Mouse (Mus musculus): ENCODE measurements around the gene Lipi. TPM values are rescaled to one million over a fixed set of nuclear protein-coding genes. Genes with fewer than 3 reads are reported as not detected.
A peak's percentile ranks its signal among the peaks of the same experiment; 100 is the strongest.

Gene Lipi
- polyA plus RNA-seq, 1 experiment from 2014 or later = not detected

DNA sequence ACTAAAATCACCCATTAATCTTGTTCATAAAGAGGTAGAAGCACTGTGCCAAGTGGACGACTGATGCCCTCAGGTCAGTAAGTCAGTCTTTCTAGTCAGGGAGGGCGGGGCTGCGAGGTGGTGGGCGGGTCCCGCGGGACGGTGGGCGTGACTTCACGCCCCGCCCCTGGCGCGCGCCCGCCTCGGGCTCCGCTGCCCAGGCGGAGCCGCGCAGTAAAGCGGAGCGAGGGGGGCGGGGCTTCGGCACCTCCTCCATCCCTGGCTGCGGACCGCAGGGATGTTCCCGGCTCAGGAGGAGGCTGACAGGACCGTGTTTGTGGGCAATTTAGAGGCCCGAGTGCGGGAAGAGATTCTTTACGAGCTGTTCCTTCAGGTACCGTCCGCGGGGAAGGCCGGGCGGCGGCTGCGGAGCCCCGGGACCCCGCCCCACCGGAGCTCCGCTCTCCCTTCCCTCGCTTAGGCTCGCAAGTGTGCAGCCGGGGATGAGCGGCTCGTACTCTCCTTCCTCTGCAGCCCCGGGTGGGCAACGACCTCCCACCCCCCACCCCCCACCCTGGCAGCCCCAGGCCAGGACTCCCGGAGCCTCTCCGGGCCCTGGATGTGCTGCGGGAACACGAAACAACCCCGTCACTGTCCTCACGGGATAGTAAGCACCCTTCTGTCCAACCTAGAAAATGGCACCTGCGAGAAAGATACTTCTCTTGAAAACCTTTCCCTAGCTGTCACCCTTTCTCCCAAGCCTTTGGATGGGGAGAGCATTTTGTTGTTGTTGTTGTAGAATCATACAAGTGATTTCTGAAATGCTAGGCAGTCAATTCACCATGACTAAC lies 7.0 kb upstream of the Lipi start, which contains the start of gene Rbm11:
TSS of gene Rbm11 (plus strand) at position 174 of the 830 bp plus-strand sequence.
- Histone ChIP-seq H3K27ac (ENCODE audit: low read depth) (no peak within 1 kb of the TSS), H3K36me3 (ENCODE audit: insufficient read depth) (no peaks in the 10 kb centered on the region), H3K4me1 (ENCODE audit: insufficient read depth) (no peaks in the 10 kb centered on the region), H3K9me3 (ENCODE audit: low read depth, low read length) (no peaks in the 10 kb centered on the region), H3K27me3 (ENCODE audit: insufficient read depth, low read length) (peaks cover 9% of the 10 kb centered on the region; the same call in 1 of the 2 replicates), H3K9ac (peak within 1 kb of the TSS; percentile 43), H3K4me2 (peak within 1 kb of the TSS; percentile 87), H3K4me3 (ENCODE audit: low read depth, low read length) (peak within 1 kb of the TSS; percentile 67)
- under 1% methylated on average over 55 of the region's 55 CpGs for WGBS
- no peak for TF ChIP-seq CTCF (IDR thresholded peaks at IDR 0.05; ENCODE audit: low read depth)
- ATAC-seq (ENCODE audit: insufficient read depth) (peak; percentile 98), DNase-seq (peak; percentile 90)

DNA sequence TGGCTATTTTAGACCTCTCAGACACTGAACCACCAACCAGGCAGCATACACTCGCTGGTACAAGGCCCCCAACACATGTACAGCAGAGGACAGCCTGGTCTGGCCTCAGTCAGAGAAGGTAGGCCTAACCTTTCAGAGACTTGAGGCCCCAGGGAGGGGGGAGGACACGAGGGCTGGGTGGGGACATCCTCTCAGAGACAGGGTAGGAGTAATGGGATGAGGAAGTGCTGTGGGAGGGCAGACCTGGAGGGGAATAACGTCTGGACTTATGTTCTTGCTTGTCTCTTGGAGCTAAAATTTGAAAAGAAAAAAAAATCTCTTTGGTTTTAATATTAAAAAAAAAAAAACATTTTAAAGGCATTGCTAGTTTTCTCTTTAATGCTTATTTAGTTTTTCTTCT lies 605 bp upstream of the Lipi start:
- H3K36me3 ChIP-seq (ENCODE audit: insufficient read depth) = no peaks in the 10 kb centered on the region
- H3K27ac ChIP-seq (ENCODE audit: low read depth) = no peak overlapping the region
- no peak overlapping the region for H3K9ac ChIP-seq
- H3K9me3 ChIP-seq (ENCODE audit: low read depth, low read length) = no peaks in the 10 kb centered on the region
- no peak overlapping the region for H3K4me3 ChIP-seq (ENCODE audit: low read depth, low read length)
- H3K27me3 ChIP-seq (ENCODE audit: insufficient read depth, low read length) = no peaks in the 10 kb centered on the region
- H3K4me1 ChIP-seq (ENCODE audit: insufficient read depth) = no peaks in the 10 kb centered on the region
- no peak for TF ChIP-seq CTCF (IDR thresholded peaks at IDR 0.05; ENCODE audit: low read depth)
- DNase-seq (no peak), ATAC-seq (ENCODE audit: insufficient read depth) (no peak)
- no peak overlapping the region for H3K4me2 ChIP-seq
- 26% methylated on average over 3 of the region's 3 CpGs for WGBS

DNA sequence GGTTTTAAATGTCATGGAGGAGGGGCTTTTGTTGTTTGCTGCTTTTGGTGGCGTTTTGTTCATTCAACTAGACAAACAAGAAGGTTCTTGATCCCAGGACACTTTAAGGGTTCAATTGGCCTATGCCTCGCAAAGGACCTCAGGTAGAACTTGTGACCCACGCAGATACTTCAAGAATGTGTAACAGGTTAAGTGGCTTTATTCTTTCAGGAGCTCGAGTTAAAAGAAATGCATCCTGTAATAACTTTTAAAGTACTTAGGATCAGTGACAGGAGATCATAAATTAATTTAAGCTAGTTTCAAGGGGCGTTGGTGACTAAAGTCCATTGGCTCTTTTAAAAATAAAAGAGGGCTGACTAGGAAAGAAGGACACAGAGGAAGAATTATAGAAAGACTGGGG lies 3.6 kb downstream of the Lipi start:
- no peak overlapping the region for H3K27ac ChIP-seq (ENCODE audit: low read depth)
- H3K27me3 ChIP-seq (ENCODE audit: insufficient read depth, low read length) = no peaks in the 10 kb centered on the region
- H3K4me2 ChIP-seq = no peak overlapping the region
- H3K36me3 ChIP-seq (ENCODE audit: insufficient read depth) = no peaks in the 10 kb centered on the region
- H3K4me3 ChIP-seq (ENCODE audit: low read depth, low read length) = no peak overlapping the region
- ATAC-seq (ENCODE audit: insufficient read depth) = no peak
- H3K9ac ChIP-seq = no peak overlapping the region
- WGBS = 62% methylated on average over 5 of the region's 5 CpGs
- TF ChIP-seq CTCF (IDR thresholded peaks at IDR 0.05; ENCODE audit: low read depth) = no peak
- H3K4me1 ChIP-seq (ENCODE audit: insufficient read depth) = no peaks in the 10 kb centered on the region
- no peaks in the 10 kb centered on the region for H3K9me3 ChIP-seq (ENCODE audit: low read depth, low read length)
- no peak for DNase-seq

DNA sequence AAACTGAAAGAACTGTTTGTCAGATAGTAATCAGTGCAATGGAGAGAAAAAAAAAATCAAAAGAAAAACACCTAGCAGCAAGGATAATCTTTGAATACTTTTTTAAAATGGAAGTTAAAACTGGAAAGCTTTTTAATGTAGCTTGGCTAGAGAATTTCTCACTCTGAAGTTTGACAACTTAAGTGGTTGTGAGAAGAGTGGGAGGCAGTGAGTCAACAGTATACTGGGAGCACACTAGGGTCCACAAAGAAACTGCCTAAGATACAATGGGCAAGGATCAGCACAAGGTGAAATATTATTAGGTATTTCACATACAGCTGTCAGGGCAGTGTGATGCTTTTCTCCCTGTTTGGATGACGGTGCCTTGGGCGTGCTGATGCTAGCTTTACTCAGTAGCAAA lies 23.0 kb downstream of the Lipi start:
- Histone ChIP-seq H3K36me3 (ENCODE audit: insufficient read depth) (no peaks in the 10 kb centered on the region), H3K27ac (ENCODE audit: low read depth) (no peak overlapping the region), H3K4me2 (no peak overlapping the region), H3K27me3 (ENCODE audit: insufficient read depth, low read length) (no peaks in the 10 kb centered on the region), H3K4me3 (ENCODE audit: low read depth, low read length) (no peak overlapping the region), H3K4me1 (ENCODE audit: insufficient read depth) (no peaks in the 10 kb centered on the region), H3K9ac (no peak overlapping the region), H3K9me3 (ENCODE audit: low read depth, low read length) (no peaks in the 10 kb centered on the region)
- WGBS = 75% methylated on average over 2 of the region's 2 CpGs
- TF ChIP-seq CTCF (IDR thresholded peaks at IDR 0.05; ENCODE audit: low read depth) = no peak
- DNase-seq = no peak
- ATAC-seq (ENCODE audit: insufficient read depth) = no peak

DNA sequence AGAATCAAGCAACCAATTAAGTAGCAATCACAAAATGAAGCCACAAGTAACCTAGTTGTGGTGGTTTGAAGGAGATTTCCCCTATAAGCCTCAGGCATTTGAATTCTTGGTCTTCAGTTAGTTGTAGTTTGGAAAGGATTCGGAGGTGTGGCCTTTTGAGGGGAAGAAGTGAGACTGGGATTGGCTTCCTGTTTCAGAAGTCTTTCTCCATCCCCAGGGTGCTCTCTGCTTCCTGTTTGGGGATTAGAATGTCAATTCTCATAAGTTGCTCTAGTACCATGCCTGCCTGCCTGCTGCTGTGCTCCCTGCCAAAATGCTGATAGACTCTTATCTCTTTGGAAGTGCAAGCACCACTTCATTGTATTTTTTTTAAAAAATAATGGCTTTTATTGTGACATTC lies 40.6 kb downstream of the Lipi start:
- Histone ChIP-seq H3K9ac (no peak overlapping the region), H3K9me3 (ENCODE audit: low read depth, low read length) (no peaks in the 10 kb centered on the region), H3K27ac (ENCODE audit: low read depth) (no peak overlapping the region), H3K4me2 (no peak overlapping the region), H3K27me3 (ENCODE audit: insufficient read depth, low read length) (no peaks in the 10 kb centered on the region), H3K4me1 (ENCODE audit: insufficient read depth) (no peaks in the 10 kb centered on the region), H3K36me3 (ENCODE audit: insufficient read depth) (no peaks in the 10 kb centered on the region), H3K4me3 (ENCODE audit: low read depth, low read length) (no peak overlapping the region)
- no peak for TF ChIP-seq CTCF (IDR thresholded peaks at IDR 0.05; ENCODE audit: low read depth)
- 81% methylated on average over 1 of the region's 1 CpGs for WGBS
- DNase-seq = no peak
- no peak for ATAC-seq (ENCODE audit: insufficient read depth)

DNA sequence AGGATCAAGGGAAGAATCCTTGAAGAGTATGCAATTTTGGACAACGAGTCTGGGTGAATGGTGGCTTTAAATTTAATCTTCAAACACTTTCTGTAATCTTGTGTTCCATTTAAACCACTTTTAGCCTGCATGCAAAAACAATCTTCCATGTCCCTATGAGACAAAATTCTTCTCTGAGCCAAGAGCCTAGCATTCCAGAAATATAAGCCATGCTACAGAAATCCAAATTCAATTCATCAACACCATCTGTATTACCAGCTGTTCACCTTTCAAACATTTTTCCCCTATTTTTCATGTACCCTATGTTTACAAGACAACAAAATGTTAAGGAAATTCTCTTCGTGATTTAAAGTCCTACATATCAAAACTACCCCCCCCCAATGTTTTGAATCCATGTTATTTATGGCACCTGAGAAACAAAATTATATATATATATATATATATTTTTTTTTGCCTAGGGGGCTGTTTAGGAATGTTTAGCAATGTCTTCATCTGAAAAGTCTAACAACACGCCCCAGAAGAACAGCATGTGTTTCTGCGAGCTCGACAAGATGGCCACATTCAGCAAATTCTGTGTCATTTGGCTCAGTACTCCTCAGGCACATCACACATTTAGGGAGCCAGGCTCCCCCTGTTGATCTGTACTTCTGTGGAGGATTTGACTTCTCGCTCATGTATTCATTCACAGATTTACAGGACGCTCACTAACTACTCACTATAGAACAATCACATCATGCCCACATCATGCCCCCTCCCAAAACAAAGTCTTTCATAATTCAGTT lies 47.9 kb downstream of the Lipi start:
- no peaks in the 10 kb centered on the region for H3K4me1 ChIP-seq (ENCODE audit: insufficient read depth)
- WGBS = 78% methylated on average over 7 of the region's 7 CpGs
- no peak overlapping the region for H3K27ac ChIP-seq (ENCODE audit: low read depth)
- H3K27me3 ChIP-seq (ENCODE audit: insufficient read depth, low read length) = no peaks in the 10 kb centered on the region
- H3K4me3 ChIP-seq (ENCODE audit: low read depth, low read length) = no peak overlapping the region
- no peak overlapping the region for H3K4me2 ChIP-seq
- ATAC-seq (ENCODE audit: insufficient read depth) (no peak), DNase-seq (no peak)
- no peaks in the 10 kb centered on the region for H3K9me3 ChIP-seq (ENCODE audit: low read depth, low read length)
- no peak for TF ChIP-seq CTCF (IDR thresholded peaks at IDR 0.05; ENCODE audit: low read depth)
- H3K36me3 ChIP-seq (ENCODE audit: insufficient read depth) = no peaks in the 10 kb centered on the region
- H3K9ac ChIP-seq = no peak overlapping the region

DNA sequence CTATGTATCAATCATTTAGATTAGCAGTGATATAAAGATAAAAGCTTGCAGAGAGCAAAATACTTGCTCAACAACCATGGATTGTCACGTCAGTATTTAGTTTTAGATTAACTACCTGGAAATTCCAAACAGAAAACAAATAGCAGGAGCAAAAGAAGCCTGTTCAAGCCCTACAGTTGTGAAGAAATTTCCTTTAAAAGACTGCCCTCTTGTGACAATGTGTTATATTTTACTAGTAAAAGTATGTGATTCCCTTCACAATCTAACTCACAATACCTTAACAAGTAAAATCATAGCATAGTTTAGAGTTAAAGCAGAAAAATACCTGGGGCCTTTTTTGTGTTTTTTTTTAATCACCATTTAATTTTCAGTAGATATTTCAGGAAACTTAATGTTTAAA lies 54.2 kb downstream of the Lipi start:
- Histone ChIP-seq H3K4me1 (ENCODE audit: insufficient read depth) (no peaks in the 10 kb centered on the region), H3K9me3 (ENCODE audit: low read depth, low read length) (no peaks in the 10 kb centered on the region), H3K27ac (ENCODE audit: low read depth) (no peak overlapping the region), H3K4me2 (no peak overlapping the region), H3K9ac (no peak overlapping the region), H3K4me3 (ENCODE audit: low read depth, low read length) (no peak overlapping the region), H3K27me3 (ENCODE audit: insufficient read depth, low read length) (no peaks in the 10 kb centered on the region), H3K36me3 (ENCODE audit: insufficient read depth) (no peaks in the 10 kb centered on the region)
- no peak for ATAC-seq (ENCODE audit: insufficient read depth)
- no peak for TF ChIP-seq CTCF (IDR thresholded peaks at IDR 0.05; ENCODE audit: low read depth)
- peak; percentile 64 for DNase-seq
- 18% methylated on average over 1 of the region's 1 CpGs for WGBS
